Mouse (Mus musculus): ENCODE measurements around the gene Cbx4. TPM values are rescaled to one million over a fixed set of nuclear protein-coding genes. Genes with fewer than 3 reads are reported as not detected.

Cbx4 gene
- 10 to 100 TPM; 11.5 to 13.6 TPM for total RNA-seq (2021)

GRCm38 (mm10) chr11:119086144-119086971, at the start of gene Cbx4:
Gene Cbx4, minus strand, starts transcription at chr11:119086221.
- intact Hi-C loops (cut with DNase I), result no loop called here
- peak; percentile 86 to 88 for DNase-seq

- DNase-seq, result no peak
- intact Hi-C loops (cut with DNase I), result no loop called here
These were observed 48.6 kb upstream of the Cbx4 start for GRCm38 (mm10) chr11:119134586-119134985.

GRCm38 (mm10) chr11:119133437-119134221, 47.6 kb upstream of the Cbx4 start:
- intact Hi-C loops (cut with DNase I), result no loop called here
- DNase-seq, result peak; percentile 55 to 59

GRCm38 (mm10) chr11:119132198-119133035, 46.4 kb upstream of the Cbx4 start:
- intact Hi-C loops (cut with DNase I), result no loop called here
- no peak for DNase-seq

- DNase-seq, result no peak
- intact Hi-C loops (cut with DNase I), result no loop called here
These were observed 44.2 kb upstream of the Cbx4 start for GRCm38 (mm10) chr11:119130081-119130765.

GRCm38 (mm10) chr11:119129281-119130058, 43.4 kb upstream of the Cbx4 start:
- intact Hi-C loops (cut with DNase I), result no loop called here
- no peak for DNase-seq

- intact Hi-C loops (cut with DNase I), result no loop called here
These were observed 42.8 kb upstream of the Cbx4 start for GRCm38 (mm10) chr11:119128668-119129280.

GRCm38 (mm10) chr11:119127686-119128473, 41.9 kb upstream of the Cbx4 start:
- intact Hi-C loops (cut with DNase I), result loop anchor here (2.0 kb wide), 2 partner anchors 35 to 71 kb away; no protein-coding TSS in a partner anchor
- peak; percentile 63 to 66 for DNase-seq

More at GRCm38 (mm10) chr11:119128668-119129280, 42.8 kb upstream of the Cbx4 start:
- no peak for DNase-seq

- intact Hi-C loops (cut with DNase I), result loop anchor here (2.0 kb wide), 2 partner anchors 34 to 70 kb away; no protein-coding TSS in a partner anchor
- no peak for DNase-seq
These were observed 41.1 kb upstream of the Cbx4 start for GRCm38 (mm10) chr11:119127147-119127546.

- intact Hi-C loops (cut with DNase I), result loop anchor here (1.0 to 2.0 kb wide), 3 partner anchors 33 to 92 kb away; no protein-coding TSS in a partner anchor
- peak; percentile 83 for DNase-seq
These were observed 40.2 kb upstream of the Cbx4 start for GRCm38 (mm10) chr11:119125929-119126861.

GRCm38 (mm10) chr11:119124536-119124935, 38.5 kb upstream of the Cbx4 start:
- intact Hi-C loops (cut with DNase I), result no loop called here
- DNase-seq, result peak; percentile 58 to 66

- DNase-seq, result no peak
- intact Hi-C loops (cut with DNase I), result no loop called here
These were observed 37.7 kb upstream of the Cbx4 start for GRCm38 (mm10) chr11:119123522-119124319.

- intact Hi-C loops (cut with DNase I), result no loop called here
- DNase-seq, result no peak
These were observed 36.4 kb upstream of the Cbx4 start for GRCm38 (mm10) chr11:119122396-119122795.

GRCm38 (mm10) chr11:119118905-119119304, 32.9 kb upstream of the Cbx4 start:
- DNase-seq, result no peak
- intact Hi-C loops (cut with DNase I), result no loop called here

- intact Hi-C loops (cut with DNase I), result no loop called here
- DNase-seq, result no peak
These were observed 31.9 kb upstream of the Cbx4 start for GRCm38 (mm10) chr11:119117945-119118344.

GRCm38 (mm10) chr11:119116992-119117391, 31.0 kb upstream of the Cbx4 start:
- no peak for DNase-seq
- intact Hi-C loops (cut with DNase I), result no loop called here

Measured in heart, postnatal 36 days (tissue).